Mouse (Mus musculus) lung, postnatal 0 days (tissue): Measurements from ENCODE around the gene Cry1. TPM values are rescaled to one million over a fixed set of nuclear protein-coding genes. Genes with fewer than 3 reads are reported as not detected.
A peak's percentile ranks its signal among the peaks of the same experiment; 100 is the strongest.

Source experiments
- ATAC-seq: fragments of 200-750 bp; cut with Nextera tagmentation; 2 replicates; pipeline ENCODE4 v1.8.0; 2017; ENCODE audit warnings: moderate library complexity
- DNase-seq: peaks from one replicate; pipeline ENCODE4 v3.0.0-alpha.2; 2016; ENCODE audit warnings: low spot score
- H3K27ac ChIP-seq: fragments of 300-500 bp; sonication (generic); 2 replicates; pipeline ENCODE4 v1.5.1; 2014; ENCODE audit warnings: antibody characterized with exemption, mild to moderate bottlenecking, low read length, mixed read lengths
- H3K27me3 ChIP-seq: fragments of 300-500 bp; sonication (generic); replicated peaks from 2 replicates; pipeline ENCODE4 v1.6.1; 2014; ENCODE audit warnings: low read length, mixed read lengths; ENCODE audit not compliant: insufficient read depth
- H3K36me3 ChIP-seq: fragments of 300-500 bp; sonication (generic); 2 replicates; pipeline ENCODE4 v1.6.1; 2014; ENCODE audit warnings: low read length, mixed read lengths; ENCODE audit not compliant: insufficient read depth
- H3K4me1 ChIP-seq: fragments of 300-500 bp; sonication (generic); 2 replicates; pipeline ENCODE4 v1.6.1; 2014; ENCODE audit warnings: antibody characterized with exemption, low read depth, low read length, mixed read lengths; ENCODE audit not compliant: insufficient read depth
- H3K4me2 ChIP-seq: fragments of 300-500 bp; sonication (generic); replicated peaks from 2 replicates; pipeline ENCODE4 v1.6.1; 2014; ENCODE audit warnings: low read depth, mild to moderate bottlenecking, low read length, moderate library complexity, mixed read lengths
- H3K4me3 ChIP-seq: fragments of 300-500 bp; sonication (generic); 2 replicates; pipeline ENCODE4 v1.5.1; 2014; ENCODE audit warnings: low read depth, low read length
- H3K9ac ChIP-seq: fragments of 300-500 bp; sonication (generic); replicated peaks from 2 replicates; pipeline ENCODE4 v1.6.1; 2014; ENCODE audit warnings: low read depth, mild to moderate bottlenecking
- H3K9me3 ChIP-seq: fragments of 300-500 bp; sonication (generic); 2 replicates; pipeline ENCODE4 v1.6.1; 2016; ENCODE audit warnings: low read length, mixed read lengths
- CTCF ChIP-seq: IDR thresholded peaks from 2 replicates; pipeline ENCODE4 v1.5.1; 2016; ENCODE audit warnings: antibody characterized with exemption, mild to moderate bottlenecking
- EP300 ChIP-seq: IDR thresholded peaks from 2 replicates; pipeline ENCODE4 v1.6.1; 2016; ENCODE audit warnings: antibody characterized with exemption, mild to moderate bottlenecking, control low read depth
- WGBS: fragments of 180-500 bp; shearing (Covaris S2); extraction: QIAGEN DNeasy Blood & Tissue Kit; methylation state at CpG from one replicate; pipeline ENCODE4 v1.1.7; 2014; 5-methylcytosine and 5-hydroxymethylcytosine counted together
- polyA plus RNA-seq: library from polyadenylated mRNA; unstranded; fragments of >200 nt; fragmentation: Nextera tagmentation; extraction: Ambion mirVana; gene quantifications from 2 replicates; pipeline ENCODE4 v1.2.1, GENCODE M21; 2015

Gene Cry1
- polyA plus RNA-seq, 1 experiment from 2014 or later = 28.8 TPM

DNA sequence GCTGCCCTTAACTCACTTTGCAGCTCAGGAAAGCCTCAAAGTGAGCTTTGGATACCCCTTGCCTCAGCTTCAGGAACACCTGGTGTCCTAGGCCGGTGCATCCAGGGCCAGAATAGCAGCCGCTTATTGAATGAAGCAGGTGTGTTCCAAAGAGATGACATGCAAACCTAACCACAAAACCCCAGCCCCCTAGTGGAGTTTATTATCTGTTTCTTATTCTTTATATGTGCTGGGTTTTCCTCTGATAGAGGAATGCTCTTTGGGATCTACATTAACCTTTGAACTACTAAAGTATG, 1.6 kb upstream of the Cry1 start:
- H3K4me1 ChIP-seq = peaks cover 10% of the 10 kb centered on the region; the same call in 1 of the 2 replicates
- no peaks in the 10 kb centered on the region for H3K9me3 ChIP-seq
- H3K27ac ChIP-seq = no peak overlapping the region
- H3K27me3 ChIP-seq = no peaks in the 10 kb centered on the region; the same call in 1 of the 2 replicates
- no peaks in the 10 kb centered on the region for H3K36me3 ChIP-seq
- H3K4me2 ChIP-seq = no peak overlapping the region
- no peak overlapping the region for H3K9ac ChIP-seq
- DNase-seq (no peak), ATAC-seq (no peak)
- TF ChIP-seq CTCF = no peak
- no peak for TF ChIP-seq EP300
- no peak overlapping the region for H3K4me3 ChIP-seq
- 87% methylated on average over 2 of the region's 2 CpGs for WGBS

DNA sequence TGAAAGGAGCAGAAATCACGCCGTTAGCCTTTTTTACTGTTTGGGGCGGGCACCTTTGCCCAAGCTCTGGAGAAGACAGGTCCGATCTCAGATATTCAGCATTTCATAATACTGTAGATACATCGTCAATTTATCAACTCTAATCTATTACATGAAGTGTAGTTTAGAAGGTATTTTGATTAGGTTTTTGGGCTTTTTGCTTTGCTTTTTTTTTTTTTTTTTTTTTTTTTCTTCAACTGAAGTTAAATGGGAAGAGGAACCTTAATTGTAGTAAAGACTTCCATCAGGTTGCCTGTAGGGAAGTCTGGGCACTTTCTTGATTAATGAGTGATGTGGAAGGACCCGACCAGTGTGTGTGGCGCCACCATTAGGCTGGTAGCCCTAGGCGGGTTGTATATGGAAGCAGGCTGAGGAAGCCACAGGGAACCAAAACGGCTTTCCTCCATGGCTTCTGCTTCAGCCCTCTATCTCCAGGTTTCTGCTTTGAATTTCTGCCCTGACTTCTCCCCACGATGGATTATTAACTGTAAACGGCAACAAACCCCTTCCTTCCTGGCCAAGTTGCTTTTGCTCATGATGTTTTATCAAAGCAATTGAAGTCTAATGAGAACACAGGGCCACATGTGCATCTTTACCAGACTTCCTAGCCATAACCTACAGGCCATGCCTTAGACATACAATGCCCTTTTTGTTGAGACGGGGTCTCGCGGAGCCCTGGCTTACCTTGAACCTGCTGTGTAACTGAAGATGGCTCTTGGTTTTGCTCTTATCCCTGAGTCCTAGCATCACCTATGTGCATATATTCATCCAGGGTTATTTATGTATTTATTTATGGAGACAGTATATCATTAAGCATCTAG, 1.0 kb upstream of the Cry1 start:
- Histone ChIP-seq H3K27me3 (no peaks in the 10 kb centered on the region; the same call in 1 of the 2 replicates), H3K4me2 (peak overlapping the region; percentile 94), H3K36me3 (no peaks in the 10 kb centered on the region), H3K4me1 (peaks cover 10% of the 10 kb centered on the region; the same call in 1 of the 2 replicates), H3K4me3 (peak overlapping the region; percentile 94), H3K9ac (peak overlapping the region; percentile 91), H3K9me3 (no peaks in the 10 kb centered on the region), H3K27ac (peak overlapping the region; percentile 98)
- TF ChIP-seq EP300 = no peak
- peak; percentile 46; the same call in 1 of the 2 replicates for TF ChIP-seq CTCF
- ATAC-seq (no peak), DNase-seq (no peak)
- 26% methylated on average over 14 of the region's 14 CpGs for WGBS

DNA sequence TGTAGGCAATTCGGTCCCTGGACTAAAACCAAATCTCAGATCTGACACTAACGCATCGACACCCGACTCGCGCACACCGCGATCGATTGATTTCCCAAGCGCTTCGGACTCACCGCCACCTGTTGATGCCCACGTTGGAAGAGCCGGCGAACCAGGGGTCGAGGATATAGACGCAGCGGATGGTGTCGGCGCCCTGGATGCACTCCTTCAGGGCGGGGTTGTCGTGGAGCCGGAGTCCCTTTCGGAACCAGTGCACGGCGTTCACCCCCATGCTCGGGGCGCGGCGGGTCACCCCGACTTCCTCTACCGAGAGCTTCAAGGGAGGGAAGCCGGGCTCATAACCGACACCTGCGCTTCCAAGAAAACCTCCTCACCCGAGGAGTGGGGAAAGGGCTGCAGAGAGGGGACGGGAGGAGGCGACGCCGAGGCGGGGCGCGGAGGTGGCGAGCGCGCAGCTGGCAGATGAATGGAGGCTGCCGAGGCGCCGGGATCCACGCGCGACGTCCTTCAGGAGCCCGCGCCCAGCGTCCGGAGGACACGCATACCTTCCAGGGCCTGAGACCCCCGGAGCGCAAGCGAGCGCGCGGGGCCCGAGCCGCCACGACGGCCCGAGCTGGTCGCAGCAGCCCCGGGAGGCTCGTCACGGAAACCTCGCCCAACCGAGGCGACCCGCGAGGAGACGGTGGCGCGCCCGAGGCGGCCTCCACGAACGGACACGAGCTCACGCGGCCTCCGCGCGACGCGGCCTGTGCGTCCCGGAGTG, 482 bp downstream of the Cry1 start:
- DNase-seq (peak; percentile 44), ATAC-seq (peak; percentile 7)
- Histone ChIP-seq H3K4me3 (peak overlapping the region; percentile 94), H3K36me3 (no peaks in the 10 kb centered on the region), H3K27ac (peak overlapping the region; percentile 98), H3K27me3 (no peaks in the 10 kb centered on the region; the same call in 1 of the 2 replicates), H3K9ac (peak overlapping the region; percentile 91), H3K9me3 (no peaks in the 10 kb centered on the region), H3K4me2 (peak overlapping the region; percentile 94), H3K4me1 (peaks cover 10% of the 10 kb centered on the region; the same call in 1 of the 2 replicates)
- under 1% methylated on average over 72 of the region's 95 CpGs for WGBS
- TF ChIP-seq CTCF = no peak
- no peak for TF ChIP-seq EP300

DNA sequence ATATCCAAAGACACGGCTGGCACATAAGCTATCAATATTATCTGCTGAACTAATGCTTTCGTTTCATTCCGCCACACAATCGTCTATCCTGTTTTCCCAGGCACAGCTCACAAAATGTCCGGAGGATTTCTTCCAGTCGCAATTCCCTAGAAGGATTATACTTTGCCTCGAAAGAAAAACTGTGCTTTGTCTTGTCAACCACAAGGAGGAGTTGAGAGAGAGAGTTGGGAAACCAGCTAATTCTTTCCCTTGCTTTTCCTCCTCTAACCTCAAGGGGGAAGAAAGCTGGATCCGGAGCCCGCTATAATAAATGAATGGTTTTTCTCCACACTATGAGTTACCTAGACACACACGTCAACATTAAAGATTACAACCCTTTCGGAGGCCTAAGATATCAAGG, 1.2 kb downstream of the Cry1 start:
- ATAC-seq = peak; percentile 22
- under 1% methylated on average over 11 of the region's 11 CpGs for WGBS

DNA sequence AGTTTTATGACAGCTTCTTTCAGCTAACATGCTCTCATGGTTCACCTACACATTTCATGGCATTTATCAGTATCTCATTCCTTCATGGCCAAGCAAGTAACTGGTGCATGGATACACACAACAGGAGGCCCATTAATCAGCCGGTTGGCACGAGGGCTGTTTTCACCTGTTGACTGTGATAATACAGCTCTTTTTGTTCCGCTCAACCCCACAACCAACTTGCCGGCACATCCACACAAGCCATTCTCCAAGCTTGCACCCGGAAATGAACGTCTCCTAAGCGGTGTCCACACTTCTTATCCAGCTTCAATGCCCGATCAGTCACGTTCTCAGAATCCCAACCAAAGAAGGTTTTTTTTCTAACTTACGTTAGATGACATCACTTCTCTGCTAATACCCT, 2.1 kb downstream of the Cry1 start:
- Histone ChIP-seq H3K4me1 (peaks cover 10% of the 10 kb centered on the region; the same call in 1 of the 2 replicates), H3K9me3 (no peaks in the 10 kb centered on the region), H3K4me3 (peak overlapping the region; percentile 94; the same call in 1 of the 2 replicates), H3K9ac (no peak overlapping the region), H3K4me2 (peak overlapping the region; percentile 94), H3K36me3 (no peaks in the 10 kb centered on the region), H3K27ac (0 out of 2 replicates have a peak overlapping the region, but pooled peaks have one; percentile 74), H3K27me3 (no peaks in the 10 kb centered on the region)
- ATAC-seq (no peak), DNase-seq (no peak)
- TF ChIP-seq EP300 (no peak), CTCF (no peak)
- WGBS = 83% methylated on average over 10 of the region's 10 CpGs

More for the DNA sequence above, 1.2 kb downstream of the Cry1 start:
- no peaks in the 10 kb centered on the region for H3K36me3 ChIP-seq
- H3K27me3 ChIP-seq = no peaks in the 10 kb centered on the region; the same call in 1 of the 2 replicates
- peak; percentile 97 for DNase-seq
- peak overlapping the region; percentile 94 for H3K4me3 ChIP-seq
- peaks cover 10% of the 10 kb centered on the region; the same call in 1 of the 2 replicates for H3K4me1 ChIP-seq
- H3K9ac ChIP-seq = peak overlapping the region; percentile 91
- peak overlapping the region; percentile 98; the same call in 1 of the 2 replicates for H3K27ac ChIP-seq
- peak overlapping the region; percentile 94 for H3K4me2 ChIP-seq
- TF ChIP-seq CTCF = peak; percentile 84
- TF ChIP-seq EP300 = no peak
- H3K9me3 ChIP-seq = no peaks in the 10 kb centered on the region

DNA sequence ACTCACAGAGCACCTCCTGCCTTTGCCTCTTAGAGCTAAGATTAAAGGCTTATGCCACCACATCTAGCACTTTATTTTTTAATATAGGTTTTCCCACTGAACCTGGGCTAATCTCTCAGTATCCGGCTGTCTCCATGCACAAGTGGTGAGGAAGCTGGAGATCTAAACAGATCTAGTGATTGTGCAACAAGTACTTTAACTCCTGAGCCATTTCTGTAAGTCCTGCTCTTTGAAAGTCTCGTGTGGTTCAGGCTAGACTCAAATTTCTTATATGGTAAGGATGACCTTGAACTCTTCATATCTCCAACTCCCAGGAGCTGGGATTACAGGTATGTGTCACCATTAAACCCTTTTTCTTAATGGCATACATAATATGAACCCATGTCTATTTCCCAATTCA, 8.2 kb downstream of the Cry1 start:
- Histone ChIP-seq H3K27ac (no peak overlapping the region), H3K9ac (no peak overlapping the region), H3K4me1 (0 out of 2 replicates have a peak, but pooled peaks cover 3% of the 10 kb centered on the region), H3K36me3 (no peaks in the 10 kb centered on the region), H3K9me3 (no peaks in the 10 kb centered on the region), H3K4me2 (no peak overlapping the region), H3K4me3 (no peak overlapping the region), H3K27me3 (no peaks in the 10 kb centered on the region)
- WGBS = 24% methylated on average over 2 of the region's 2 CpGs
- ATAC-seq (no peak), DNase-seq (no peak)
- TF ChIP-seq EP300 (no peak), CTCF (no peak)
